Mouse (Mus musculus) adrenal gland, postnatal 25 days (tissue): ENCODE measurements around the gene Galntl6. TPM values are rescaled to one million over a fixed set of nuclear protein-coding genes. Genes with fewer than 3 reads are reported as not detected.
"Not testable (repeated sequence)": the region's sequence is repeated elsewhere in the genome, so short reads cannot be mapped to it uniquely, and the experiment has no call there.

ENCODE experiments used
- DNase-seq: peaks from one replicate; pipeline ENCODE4 v3.0.0; 2021; ENCODE audit warnings: mixed read lengths
- total RNA-seq: library from RNA; stranded (reverse); gene quantifications from 2 replicates; pipeline ENCODE4 v1.2.3, GENCODE M21; 2021

Galntl6 gene
- total RNA-seq, 1 experiment from 2014 or later: not detected

DNA sequence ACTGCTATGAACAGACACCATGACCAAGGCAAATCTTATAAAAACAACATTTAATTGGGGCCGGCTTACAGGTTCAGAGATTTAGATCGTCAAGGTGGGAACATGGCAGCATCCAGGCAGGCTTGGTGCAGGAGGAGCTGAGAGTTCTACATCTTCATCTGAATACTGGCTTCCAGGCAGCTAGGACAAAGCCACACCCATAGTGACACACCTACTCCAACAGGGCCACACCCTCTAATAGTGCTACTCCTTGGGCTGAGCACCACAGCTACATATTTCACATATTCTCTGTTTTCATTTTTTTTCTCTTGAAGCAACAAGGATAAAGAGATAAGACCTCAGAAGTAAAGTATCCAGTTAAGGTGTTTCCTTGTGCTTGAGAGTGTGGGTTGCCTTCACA, 1149.8 kb downstream of the Galntl6 start:
- DNase-seq: not testable (repeated sequence)

DNA sequence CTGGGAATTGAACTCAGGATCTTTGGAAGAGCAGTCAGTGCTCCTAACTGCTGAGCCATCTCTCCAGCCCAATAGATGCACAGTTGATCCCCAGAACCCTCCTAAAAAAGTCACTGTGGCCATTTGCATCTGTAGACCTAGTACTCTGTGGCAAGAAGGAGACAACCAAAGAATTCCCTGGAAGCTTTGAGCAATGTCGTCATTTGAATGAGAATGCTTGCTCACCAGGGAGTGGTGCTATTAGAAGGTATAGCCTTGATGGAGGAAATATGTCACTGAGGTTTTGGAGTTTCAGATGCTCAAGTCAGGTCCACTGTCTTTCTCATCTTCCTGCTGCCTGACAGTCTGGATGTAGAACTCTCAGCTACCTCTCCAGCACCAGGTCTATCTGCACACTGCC, 1151.5 kb downstream of the Galntl6 start:
- no peak for DNase-seq

- no peak for DNase-seq
Observed at GRCm38 (mm10) chr8:57758857-57759256, 1153.6 kb downstream of the Galntl6 start.

GRCm38 (mm10) chr8:57757476-57757875, 1155.0 kb downstream of the Galntl6 start:
- no peak for DNase-seq

- no peak for DNase-seq
Observed at GRCm38 (mm10) chr8:57754066-57754465, 1158.4 kb downstream of the Galntl6 start.

GRCm38 (mm10) chr8:57743636-57744035, 1168.8 kb downstream of the Galntl6 start:
- DNase-seq: no peak

- peak; percentile 31 for DNase-seq
Observed at GRCm38 (mm10) chr8:57741983-57742382, 1170.5 kb downstream of the Galntl6 start.

GRCm38 (mm10) chr8:57741309-57741708, 1171.1 kb downstream of the Galntl6 start:
- no peak for DNase-seq

GRCm38 (mm10) chr8:57737281-57737680, 1175.2 kb downstream of the Galntl6 start:
- DNase-seq: no peak

DNA sequence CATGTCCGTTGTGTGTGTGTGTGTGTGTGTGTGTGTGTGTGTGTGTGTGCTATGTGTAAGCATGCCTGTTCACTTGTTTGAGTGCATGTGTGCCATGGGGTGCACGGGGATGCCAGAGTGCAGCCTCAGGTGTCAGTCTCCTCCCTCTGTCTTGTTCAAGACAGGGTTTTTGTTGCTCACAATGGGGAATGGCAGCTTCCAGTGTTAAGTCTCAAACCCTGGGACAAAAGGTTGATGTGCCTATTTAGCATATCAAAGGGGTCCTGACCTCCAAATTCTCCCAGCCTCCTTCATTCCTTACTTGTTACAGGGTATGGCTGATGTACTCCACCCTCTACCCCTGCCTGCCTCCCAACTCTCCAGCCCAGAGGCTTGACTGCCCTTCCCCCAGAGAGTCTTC, 1179.6 kb downstream of the Galntl6 start:
- DNase-seq: no peak

- no peak for DNase-seq
Observed at GRCm38 (mm10) chr8:57731666-57732065, 1180.8 kb downstream of the Galntl6 start.

DNA sequence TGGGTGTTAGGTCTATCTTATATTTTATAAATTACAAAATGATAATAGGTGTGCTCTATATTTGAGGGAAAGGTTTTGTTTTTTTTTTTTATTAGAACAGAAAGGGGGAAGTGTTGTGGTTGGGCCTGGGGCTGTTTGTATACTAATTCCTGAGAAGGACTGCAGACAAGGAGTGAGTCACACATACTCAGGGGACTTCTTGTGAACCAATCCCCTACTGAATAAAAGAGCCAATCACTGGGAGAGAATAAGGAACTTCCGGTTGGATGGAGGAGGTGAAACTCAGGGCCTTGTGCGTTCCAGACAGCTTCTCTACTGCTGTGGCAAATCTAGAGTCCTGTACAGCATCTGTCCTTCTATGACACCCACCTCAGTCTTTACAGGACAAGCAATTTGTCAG, 1184.2 kb downstream of the Galntl6 start:
- no peak for DNase-seq

- DNase-seq: no peak
Observed at GRCm38 (mm10) chr8:57724843-57725627, 1187.4 kb downstream of the Galntl6 start.

Other genes starting within 250 kb of the Galntl6 start
- not detected in 2 replicates for gene BC030500, start 885 bp downstream of the Galntl6 start, total RNA-seq